Mouse (Mus musculus) forebrain, embryonic 14.5 days (tissue): ENCODE results near the gene Rtbdn. TPM values are rescaled to one million over a fixed set of nuclear protein-coding genes. Genes with fewer than 3 reads are reported as not detected.

Source experiments
- ATAC-seq: fragments of 200-750 bp; cut with Nextera tagmentation; 2 replicates; pipeline ENCODE4 v1.8.0; 2017; ENCODE audit warnings: mild to moderate bottlenecking, moderate library complexity
- DNase-seq: peaks from one replicate; pipeline ENCODE4 v3.0.0-alpha.2; 2015; ENCODE audit warnings: low spot score
- H3K27ac ChIP-seq: fragments of 300-500 bp; sonication (generic); 2 replicates; pipeline ENCODE4 v1.5.1; 2014; ENCODE audit warnings: low read depth, mild to moderate bottlenecking, control low read depth, low read length, moderate library complexity
- H3K27me3 ChIP-seq: fragments of 300-500 bp; sonication (generic); replicated peaks from 2 replicates; pipeline ENCODE4 v1.6.1; 2014; ENCODE audit warnings: low read length, control low read depth, mixed read lengths; ENCODE audit not compliant: control insufficient read depth, insufficient read depth
- H3K36me3 ChIP-seq: fragments of 300-500 bp; sonication (generic); 2 replicates; pipeline ENCODE4 v1.6.1; 2014; ENCODE audit warnings: low read length, control low read depth; ENCODE audit not compliant: control insufficient read depth, insufficient read depth
- H3K4me1 ChIP-seq: fragments of 300-500 bp; sonication (generic); 2 replicates; pipeline ENCODE4 v1.6.1; 2014; ENCODE audit warnings: antibody characterized with exemption, low read length, control low read depth; ENCODE audit not compliant: control insufficient read depth, insufficient read depth
- H3K4me2 ChIP-seq: fragments of 300-500 bp; sonication (generic); 2 replicates; pipeline ENCODE4 v1.6.1; 2014; ENCODE audit warnings: mild to moderate bottlenecking, control low read depth, low read length
- H3K4me3 ChIP-seq: fragments of 300-500 bp; sonication (generic); 2 replicates; pipeline ENCODE4 v1.5.1; 2014; ENCODE audit warnings: low read depth, low read length, control low read depth
- H3K9ac ChIP-seq: fragments of 300-500 bp; sonication (generic); 2 replicates; pipeline ENCODE4 v1.6.1; 2014; ENCODE audit warnings: mild to moderate bottlenecking, low read length, control low read depth, moderate library complexity
- H3K9me3 ChIP-seq: fragments of 300-500 bp; sonication (generic); replicated peaks from 2 replicates; pipeline ENCODE4 v1.6.1; 2016; ENCODE audit warnings: low read length, control low read depth, mixed read lengths; ENCODE audit not compliant: control insufficient read depth
- WGBS: fragments of 180-500 bp; shearing (Covaris S2); extraction: QIAGEN DNeasy Blood & Tissue Kit; methylation state at CpG from one replicate; pipeline ENCODE4 v1.1.7; 2014; 5-methylcytosine and 5-hydroxymethylcytosine counted together
- polyA plus RNA-seq: library from polyadenylated mRNA; unstranded; fragments of >200 nt; fragmentation: Nextera tagmentation; extraction: Ambion mirVana; gene quantifications from 2 replicates; pipeline ENCODE4 v1.2.1, GENCODE M21; 2014

The Rtbdn gene
- polyA plus RNA-seq, 1 experiment from 2014 or later: 0.47 TPM

DNA sequence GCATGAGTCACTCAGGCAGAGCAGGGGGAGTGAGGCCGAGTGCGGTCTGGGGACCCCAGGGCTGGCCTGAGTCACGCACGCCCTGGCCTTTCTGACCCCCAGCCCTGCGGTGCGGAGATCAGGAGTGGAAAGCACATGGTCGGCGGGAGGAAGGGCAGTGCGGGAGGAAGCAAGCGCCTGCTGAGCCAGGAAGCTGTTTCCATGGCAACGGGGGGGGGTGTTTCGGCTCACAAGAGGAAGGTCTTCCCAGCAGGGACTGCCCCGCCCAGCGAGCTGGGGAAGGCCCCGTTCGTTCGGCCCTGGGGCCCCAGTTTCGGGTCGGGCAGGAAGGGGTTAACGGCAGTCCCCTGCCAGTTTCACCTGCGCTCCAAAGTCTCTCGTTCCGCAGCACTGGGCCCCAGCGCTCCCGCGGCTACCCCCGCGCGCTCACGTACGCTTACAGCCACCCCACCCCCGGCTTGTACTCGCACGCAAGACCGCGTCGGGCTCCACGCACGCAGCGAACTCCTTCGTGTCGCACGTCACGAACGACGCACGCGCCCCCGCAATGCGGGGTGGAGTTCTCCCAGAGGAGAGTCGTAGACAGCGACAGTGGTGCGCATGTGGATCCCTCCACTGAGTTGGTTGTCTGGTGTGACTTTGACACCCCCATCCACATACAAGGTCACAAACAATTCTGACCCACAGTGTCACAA lies 39.0 kb downstream of the Rtbdn start:
- Histone ChIP-seq H3K27ac (peak overlapping the region; percentile 4; the same call in 1 of the 2 replicates), H3K27me3 (0 out of 2 replicates have a peak, but pooled peaks cover 12% of the 10 kb centered on the region), H3K4me1 (peaks cover 21% of the 10 kb centered on the region), H3K4me3 (peak overlapping the region; percentile 49), H3K9ac (peak overlapping the region; percentile 67), H3K4me2 (peak overlapping the region; percentile 98), H3K9me3 (no peaks in the 10 kb centered on the region), H3K36me3 (no peaks in the 10 kb centered on the region)
- peak; percentile 21 for ATAC-seq
- under 1% methylated on average over 52 of the region's 53 CpGs for WGBS
- DNase-seq: peak; percentile 89

DNA sequence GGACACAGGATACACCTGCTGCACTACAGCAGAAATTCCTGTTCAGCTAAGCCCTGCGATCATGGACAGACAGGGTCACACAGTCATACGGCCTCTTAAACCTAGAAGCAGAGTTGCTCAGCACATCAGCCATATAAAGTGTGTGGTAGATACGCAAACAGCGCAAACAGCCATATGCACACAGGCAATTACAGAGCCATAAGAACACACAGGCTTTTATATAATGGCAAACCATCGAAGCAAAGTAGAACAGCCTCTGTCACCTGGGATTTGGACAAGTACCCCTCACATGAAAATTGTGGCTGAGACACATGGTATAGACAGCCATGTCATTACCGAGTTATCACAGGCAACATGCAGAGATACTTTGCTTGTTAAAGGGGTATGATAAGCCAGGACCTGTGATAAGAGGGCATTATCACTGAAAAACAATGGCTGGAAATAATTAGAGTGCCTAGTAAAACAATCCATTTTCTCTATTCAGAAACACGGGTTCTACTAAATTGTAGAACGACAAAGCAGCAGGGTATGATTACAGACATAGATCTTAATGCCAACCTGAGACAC lies 39.7 kb downstream of the Rtbdn start:
- no peak for ATAC-seq
- 0 out of 2 replicates have a peak, but pooled peaks cover 12% of the 10 kb centered on the region for H3K27me3 ChIP-seq

DNA sequence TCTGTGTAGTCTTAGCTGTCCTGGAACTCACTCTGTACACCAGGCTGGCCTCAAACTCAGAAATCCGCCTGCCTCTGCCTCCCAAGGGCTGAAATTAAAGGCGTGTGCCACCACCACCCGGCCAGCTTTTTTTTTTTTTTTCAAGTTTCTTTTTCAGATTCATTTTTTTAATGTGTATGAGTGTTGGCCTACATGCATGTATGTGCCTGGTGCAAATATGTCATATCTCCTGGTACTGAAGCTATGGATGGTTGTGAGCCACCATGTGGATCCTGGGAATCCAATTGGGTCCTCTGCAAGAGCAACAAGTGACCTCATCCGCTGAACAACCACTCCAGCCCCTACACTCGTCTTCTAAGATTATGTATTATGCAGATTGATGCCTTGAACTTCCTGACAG lies 40.6 kb downstream of the Rtbdn start:
- ATAC-seq (no peak), DNase-seq (no peak)
- Histone ChIP-seq H3K4me3 (no peak overlapping the region), H3K9ac (no peak overlapping the region), H3K9me3 (no peaks in the 10 kb centered on the region), H3K36me3 (no peaks in the 10 kb centered on the region), H3K27ac (no peak overlapping the region), H3K4me1 (peaks cover 20% of the 10 kb centered on the region), H3K4me2 (no peak overlapping the region), H3K27me3 (0 out of 2 replicates have a peak, but pooled peaks cover 12% of the 10 kb centered on the region)
- WGBS: 81% methylated on average over 5 of the region's 5 CpGs

More for the DNA sequence above, 39.7 kb downstream of the Rtbdn start:
- Histone ChIP-seq H3K4me2 (peak overlapping the region; percentile 98), H3K36me3 (no peaks in the 10 kb centered on the region), H3K4me3 (peak overlapping the region; percentile 49), H3K4me1 (peaks cover 20% of the 10 kb centered on the region), H3K9ac (peak overlapping the region; percentile 67; the same call in 1 of the 2 replicates), H3K27ac (peak overlapping the region; percentile 4; the same call in 1 of the 2 replicates), H3K9me3 (no peaks in the 10 kb centered on the region)
- 33% methylated on average over 8 of the region's 8 CpGs for WGBS
- DNase-seq: no peak

DNA sequence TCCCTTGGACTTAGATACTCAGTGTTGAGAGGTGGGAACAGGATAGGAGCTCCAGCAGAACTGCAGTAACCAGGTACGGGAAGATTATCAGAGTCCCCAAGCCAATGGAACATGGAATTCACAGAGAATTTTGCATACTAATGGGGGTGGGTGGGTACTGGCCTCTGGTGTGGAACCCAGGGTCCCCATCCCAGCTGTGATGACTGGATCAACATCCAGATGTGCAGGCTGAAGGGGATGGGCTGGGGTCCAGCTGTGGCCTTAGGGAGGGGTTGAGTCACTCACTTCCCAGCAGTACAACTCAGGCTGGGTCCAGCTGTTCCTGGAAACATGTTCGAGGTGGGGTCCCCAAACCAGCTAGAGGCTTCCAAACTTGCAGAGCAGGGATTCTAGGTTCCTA lies 41.1 kb downstream of the Rtbdn start:
- DNase-seq (no peak), ATAC-seq (no peak)
- Histone ChIP-seq H3K9ac (no peak overlapping the region), H3K4me1 (peaks cover 20% of the 10 kb centered on the region), H3K36me3 (no peaks in the 10 kb centered on the region), H3K9me3 (no peaks in the 10 kb centered on the region), H3K27ac (no peak overlapping the region), H3K4me2 (no peak overlapping the region), H3K27me3 (0 out of 2 replicates have a peak, but pooled peaks cover 12% of the 10 kb centered on the region), H3K4me3 (no peak overlapping the region)
- 73% methylated on average over 2 of the region's 2 CpGs for WGBS

DNA sequence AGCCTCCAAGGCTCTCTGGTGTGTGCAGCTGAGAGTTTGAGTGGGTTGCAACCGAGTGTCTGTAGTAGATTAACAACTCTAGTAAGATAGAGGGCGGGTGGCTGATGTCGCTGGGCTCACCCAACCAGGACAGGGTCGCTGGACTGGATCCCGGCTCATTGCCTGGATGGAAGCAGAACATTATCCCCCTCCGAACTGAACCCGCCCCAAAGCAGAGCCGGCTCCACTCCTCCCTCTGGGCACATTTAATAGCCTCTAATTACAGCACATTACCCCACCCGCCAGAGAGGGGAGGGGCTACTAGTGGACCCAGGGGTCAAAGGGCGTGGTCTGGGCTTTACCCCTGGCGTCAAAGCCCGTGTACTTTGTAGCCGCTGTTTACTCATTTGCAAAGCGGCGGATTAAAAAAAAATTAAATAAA lies 42.5 kb downstream of the Rtbdn start:
- DNase-seq (no peak), ATAC-seq (no peak)
- H3K27ac ChIP-seq: no peak overlapping the region
- H3K27me3 ChIP-seq: 0 out of 2 replicates have a peak, but pooled peaks cover 12% of the 10 kb centered on the region
- peak overlapping the region; percentile 96 for H3K4me2 ChIP-seq
- WGBS: 9% methylated on average over 15 of the region's 15 CpGs
- no peak overlapping the region for H3K9ac ChIP-seq
- no peaks in the 10 kb centered on the region for H3K36me3 ChIP-seq
- no peak overlapping the region for H3K4me3 ChIP-seq
- H3K9me3 ChIP-seq: no peaks in the 10 kb centered on the region
- peaks cover 20% of the 10 kb centered on the region for H3K4me1 ChIP-seq

DNA sequence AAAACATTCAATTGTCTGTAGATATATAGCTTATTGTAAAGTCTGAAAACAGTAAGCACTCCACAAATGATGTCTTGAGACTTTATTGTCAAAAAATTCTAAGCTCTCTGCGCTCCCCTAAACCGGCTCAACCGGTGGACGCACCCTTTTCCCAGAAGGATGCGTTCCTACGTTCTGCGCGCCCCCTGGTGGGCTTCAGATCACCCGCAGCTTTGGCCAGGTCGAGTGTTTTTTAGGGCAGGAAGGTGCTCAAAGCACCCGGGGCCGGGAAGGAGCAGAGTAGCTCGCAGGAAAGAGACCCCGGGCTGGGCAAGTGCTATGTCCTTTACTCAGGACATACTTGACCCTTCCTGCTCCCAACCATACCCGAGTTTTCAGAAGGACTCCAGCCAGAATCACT lies 43.0 kb downstream of the Rtbdn start:
- Histone ChIP-seq H3K9me3 (no peaks in the 10 kb centered on the region), H3K9ac (peak overlapping the region; percentile 79), H3K4me2 (peak overlapping the region; percentile 96), H3K36me3 (no peaks in the 10 kb centered on the region), H3K27me3 (0 out of 2 replicates have a peak, but pooled peaks cover 12% of the 10 kb centered on the region), H3K4me1 (peaks cover 18% of the 10 kb centered on the region), H3K27ac (peak overlapping the region; percentile 81), H3K4me3 (peak overlapping the region; percentile 57)
- ATAC-seq: peak; percentile 72
- DNase-seq: peak; percentile 92
- WGBS: 1% methylated on average over 15 of the region's 15 CpGs

DNA sequence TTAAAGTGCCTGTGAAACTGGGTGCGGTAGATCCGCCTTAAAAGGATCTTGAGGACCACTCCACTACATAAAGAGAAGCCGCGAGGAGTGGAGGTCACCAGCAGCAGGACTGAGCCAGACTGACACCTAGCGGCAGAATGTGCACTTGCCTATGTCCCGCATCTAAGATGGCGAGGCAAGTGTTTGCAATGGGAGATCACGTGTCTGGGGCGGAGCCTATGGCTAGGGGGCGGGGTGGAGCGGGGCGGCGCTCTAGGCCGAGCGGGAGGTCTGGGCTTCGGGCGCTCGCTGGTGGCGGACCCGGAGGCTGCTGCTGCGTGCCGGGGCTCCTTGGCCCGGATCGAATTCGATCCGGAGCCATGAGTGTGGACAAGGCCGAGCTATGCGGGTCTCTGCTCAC lies 43.6 kb downstream of the Rtbdn start, which contains the start of gene Hook2:
Hook2 (plus strand) TSS at position 255 of the 400 bp plus-strand sequence.
- H3K9ac ChIP-seq: peak within 1 kb of the TSS; percentile 79
- peak within 1 kb of the TSS; percentile 57 for H3K4me3 ChIP-seq
- peak within 1 kb of the TSS; percentile 96 for H3K4me2 ChIP-seq
- peak; percentile 99 for DNase-seq
- H3K4me1 ChIP-seq: peaks cover 12% of the 10 kb centered on the region
- 0 out of 2 replicates have a peak, but pooled peaks cover 12% of the 10 kb centered on the region for H3K27me3 ChIP-seq
- under 1% methylated on average over 28 of the region's 28 CpGs for WGBS
- H3K36me3 ChIP-seq: no peaks in the 10 kb centered on the region
- ATAC-seq: peak; percentile 92
- H3K9me3 ChIP-seq: no peaks in the 10 kb centered on the region
- H3K27ac ChIP-seq: peak within 1 kb of the TSS; percentile 81

DNA sequence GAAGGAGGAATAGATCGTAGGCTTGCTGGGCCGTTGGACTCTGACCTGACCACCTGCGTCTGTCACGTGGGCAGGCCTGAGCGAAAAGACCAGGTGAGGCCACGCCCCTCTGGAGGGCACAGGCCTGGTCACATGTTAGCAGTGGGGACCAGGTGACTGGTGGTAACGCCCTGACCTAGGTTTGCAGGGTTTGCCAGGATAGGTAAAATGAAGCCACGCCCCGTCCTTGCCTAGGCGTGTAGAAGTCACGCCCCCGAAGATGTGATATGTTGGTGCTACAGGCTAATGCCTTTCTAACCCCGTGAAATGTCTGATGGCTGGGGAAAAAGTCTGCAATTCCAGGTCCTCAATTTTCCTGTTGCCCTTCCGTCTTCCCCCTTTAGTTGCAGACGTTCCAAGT lies 44.0 kb downstream of the Rtbdn start:
- 2% methylated on average over 15 of the region's 15 CpGs for WGBS
- H3K27me3 ChIP-seq: 0 out of 2 replicates have a peak, but pooled peaks cover 15% of the 10 kb centered on the region
- H3K36me3 ChIP-seq: no peaks in the 10 kb centered on the region

More for the DNA sequence above, 44.0 kb downstream of the Rtbdn start:
- H3K4me1 ChIP-seq: peaks cover 9% of the 10 kb centered on the region
- peak overlapping the region; percentile 96 for H3K4me2 ChIP-seq
- peak overlapping the region; percentile 79 for H3K9ac ChIP-seq
- no peaks in the 10 kb centered on the region for H3K9me3 ChIP-seq
- peak overlapping the region; percentile 57 for H3K4me3 ChIP-seq
- ATAC-seq (peak; percentile 11; the same call in 1 of the 2 replicates), DNase-seq (no peak)
- H3K27ac ChIP-seq: no peak overlapping the region; the same call in 1 of the 2 replicates
